Mouse (Mus musculus): ENCODE measurements at regions not wholly inside any gene's neighbourhood (a gene's known extent, or its start where the extent isn't known, plus 50 kb on each side); places are given as distances from the start of the nearest gene placed in this dataset.

- H3K4me1 ChIP-seq (ENCODE audit: control insufficient read depth, insufficient read depth, low read length): no peaks in the 10 kb centered on the region
- no peak overlapping the region for H3K27ac ChIP-seq
- no peaks in the 10 kb centered on the region for H3K79me2 ChIP-seq (replicated peaks; ENCODE audit: control insufficient read depth, insufficient read depth, low read length)
- H3K9ac ChIP-seq (ENCODE audit: low read depth, low read length): no peak overlapping the region
- intact Hi-C loops (cut with DNase I): no loop called here
- H3K36me3 ChIP-seq (ENCODE audit: control insufficient read depth, insufficient read depth, low read length): no peaks in the 10 kb centered on the region
- WGBS: 37% methylated on average over 3 of the region's 3 CpGs
- no peaks in the 10 kb centered on the region for H3K27me3 ChIP-seq (ENCODE audit: control insufficient read depth, insufficient read depth, low read length)
- TF ChIP-seq CTCF (IDR thresholded peaks at IDR 0.05) (no peak), EP300 (IDR thresholded peaks at IDR 0.05; ENCODE audit: insufficient read depth, low read depth, low read length) (no peak), POLR2A (IDR thresholded peaks at IDR 0.05; ENCODE audit: insufficient read depth, low read depth, low read length) (no peak)
- no peak for DNase-seq
- no peak overlapping the region for H3K4me3 ChIP-seq
Measured at GRCm38 (mm10) chr8:54465458-54466102, 63.8 kb upstream of the Asb5 start.

Measured in heart, adult 2 months (tissue).